Mouse (Mus musculus): ENCODE results near the gene Sorcs2.

Sorcs2 gene

GRCm38 (mm10) chr5:36115519-36115918, 282.4 kb downstream of the Sorcs2 start:
- no peak for DNase-seq

GRCm38 (mm10) chr5:36113696-36114095, 284.2 kb downstream of the Sorcs2 start:
- DNase-seq: no peak

DNA sequence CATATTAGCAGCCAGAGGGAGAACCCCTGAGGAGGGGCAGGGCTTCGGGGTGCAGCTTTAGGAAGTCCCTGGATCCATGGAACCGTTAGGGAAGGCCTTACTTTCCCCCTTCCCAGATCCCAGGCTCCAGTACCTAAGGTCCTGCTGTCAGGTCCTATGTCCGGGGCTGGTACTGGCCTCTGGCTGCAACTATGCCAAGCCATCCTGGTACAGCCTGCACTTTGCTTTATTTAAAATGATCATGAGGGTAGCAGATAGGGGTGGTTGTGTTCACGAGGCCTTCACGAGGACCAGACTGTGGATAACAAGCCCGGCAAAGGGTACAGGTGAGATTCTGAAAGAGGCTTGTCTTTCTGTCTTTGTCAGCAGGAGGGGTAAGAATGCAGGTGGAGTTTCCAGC, 285.2 kb downstream of the Sorcs2 start:
- no peak for DNase-seq

DNA sequence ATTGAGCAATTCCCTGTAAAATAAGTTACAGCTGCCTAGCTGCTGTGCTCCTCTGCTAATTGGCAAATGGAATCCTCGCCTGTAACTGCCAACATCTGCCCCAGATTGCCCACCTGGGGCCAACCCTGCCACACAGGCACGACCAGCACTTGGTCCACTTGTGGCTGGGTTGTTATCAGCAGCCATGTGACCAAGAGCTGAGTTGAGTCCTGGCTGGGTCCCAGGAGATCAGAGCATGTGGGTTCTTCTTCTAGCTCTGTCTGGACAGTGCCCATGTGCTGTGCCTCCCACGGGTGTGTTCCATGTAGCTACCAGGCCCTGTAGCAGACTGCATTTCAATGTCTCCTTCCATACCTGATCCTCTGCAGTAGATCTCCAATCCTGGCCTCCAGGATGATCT, 286.4 kb downstream of the Sorcs2 start:
- no peak for DNase-seq

- no peak for DNase-seq
Measured at GRCm38 (mm10) chr5:36108339-36108887, 289.5 kb downstream of the Sorcs2 start.

- DNase-seq: no peak
Measured at GRCm38 (mm10) chr5:36103483-36103882, 294.5 kb downstream of the Sorcs2 start.

GRCm38 (mm10) chr5:36101129-36101528, 296.8 kb downstream of the Sorcs2 start:
- peak; percentile 9 to 42 for DNase-seq

- no peak for DNase-seq
Measured at GRCm38 (mm10) chr5:36100488-36100887, 297.5 kb downstream of the Sorcs2 start.

DNA sequence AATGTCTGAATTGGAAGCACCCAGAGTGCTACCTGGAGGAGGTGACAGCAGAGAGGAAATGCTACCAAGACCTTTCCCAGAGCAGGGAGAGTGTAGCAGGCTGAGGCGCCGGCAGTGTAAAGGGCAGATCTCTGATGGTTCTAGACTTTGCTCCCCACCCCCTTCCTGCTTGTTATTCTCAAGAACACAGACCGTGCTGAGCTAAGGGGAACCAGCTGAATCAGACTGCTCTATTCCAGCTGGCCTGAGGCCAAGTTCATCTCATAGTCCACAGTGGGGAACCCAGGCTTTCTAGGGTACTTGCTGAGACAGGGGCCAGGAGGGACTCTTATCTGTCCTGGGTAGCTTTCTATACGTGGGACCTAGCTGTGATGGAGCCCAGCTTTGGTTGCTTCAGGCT, 298.3 kb downstream of the Sorcs2 start:
- peak; percentile 89 to 91 for DNase-seq

DNA sequence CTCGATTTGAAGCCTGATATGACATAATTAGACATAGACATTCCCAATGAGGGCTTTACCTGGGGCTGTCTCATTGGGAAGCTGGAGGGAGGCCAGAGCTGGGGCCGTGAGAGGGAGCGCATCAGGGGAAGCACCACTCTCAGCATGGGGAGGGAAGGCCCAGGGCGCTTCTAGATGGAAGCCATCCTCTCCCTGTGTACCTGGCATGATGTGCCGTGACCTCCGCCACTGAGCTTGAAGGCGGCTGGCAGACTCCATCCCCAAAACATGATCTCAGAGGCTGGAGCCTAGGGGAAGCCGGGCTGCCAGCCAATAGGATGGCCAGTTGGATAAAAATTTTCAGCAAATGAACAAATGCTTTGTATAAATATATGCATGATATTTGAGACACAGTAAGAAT, 301.9 kb downstream of the Sorcs2 start:
- DNase-seq: no peak

DNA sequence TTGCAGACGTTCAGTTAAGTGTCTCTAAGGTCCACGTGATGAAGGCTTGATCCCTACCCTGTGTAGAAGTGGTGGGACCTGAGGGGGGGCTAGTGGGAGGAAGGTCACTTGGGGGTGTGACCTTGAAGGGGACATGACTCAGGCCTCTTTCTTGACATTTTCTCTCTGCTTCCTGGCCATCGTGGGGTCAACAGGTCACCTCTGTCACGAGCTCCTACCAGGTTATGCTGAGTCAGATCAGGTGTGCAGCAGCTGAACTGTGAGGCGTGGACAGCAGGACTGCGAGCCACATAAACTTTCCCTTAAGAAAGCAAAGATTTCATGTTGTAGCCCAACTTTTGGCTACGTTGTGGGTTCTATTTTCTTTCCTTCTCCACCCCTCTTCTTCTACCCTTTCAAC, 307.9 kb downstream of the Sorcs2 start:
- peak; percentile 66 to 80 for DNase-seq

DNA sequence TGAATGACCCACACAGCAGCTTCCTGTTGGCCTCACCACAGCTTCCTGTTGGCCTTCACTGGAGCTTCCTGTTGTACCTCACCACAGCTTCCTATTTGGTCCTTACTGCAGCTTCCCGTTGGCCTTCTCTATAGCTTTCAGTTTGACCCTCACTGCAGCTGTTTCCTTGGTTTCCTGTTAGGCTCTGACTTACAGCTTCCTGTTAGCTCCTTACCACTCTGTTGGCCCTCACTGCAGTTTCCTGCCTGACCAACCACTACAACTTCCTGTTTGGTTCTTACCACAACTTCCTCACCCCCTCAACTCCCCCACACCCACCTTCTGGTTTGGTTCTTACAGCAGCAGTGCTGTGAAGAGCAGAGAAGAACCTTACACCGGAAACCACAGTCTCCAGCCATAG, 308.7 kb downstream of the Sorcs2 start:
- no peak for DNase-seq

- no peak for DNase-seq
Measured at GRCm38 (mm10) chr5:36086931-36087330, 311.0 kb downstream of the Sorcs2 start.

DNA sequence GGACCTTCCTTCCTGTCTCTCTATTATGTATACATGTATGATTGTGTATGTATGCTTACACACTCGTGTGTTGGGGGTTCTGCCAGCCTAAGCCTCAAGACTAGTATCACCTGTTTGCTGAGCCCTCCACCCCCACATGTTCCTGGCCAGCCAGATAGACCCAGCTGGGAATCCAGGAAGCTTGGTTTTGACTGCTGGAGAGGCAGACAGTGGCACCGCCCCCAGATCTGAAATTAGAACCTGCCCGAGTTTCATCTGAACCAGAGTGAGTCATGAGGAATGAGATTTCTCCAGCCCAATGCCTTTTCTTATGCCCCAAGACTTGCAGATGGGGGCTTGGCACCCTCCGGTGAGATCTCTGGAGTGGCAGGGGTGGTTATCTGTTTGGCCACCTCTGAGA, 312.3 kb downstream of the Sorcs2 start:
- no peak for DNase-seq

- DNase-seq: peak; percentile 44 to 77
Measured at GRCm38 (mm10) chr5:36083869-36084565, 313.9 kb downstream of the Sorcs2 start.

DNA sequence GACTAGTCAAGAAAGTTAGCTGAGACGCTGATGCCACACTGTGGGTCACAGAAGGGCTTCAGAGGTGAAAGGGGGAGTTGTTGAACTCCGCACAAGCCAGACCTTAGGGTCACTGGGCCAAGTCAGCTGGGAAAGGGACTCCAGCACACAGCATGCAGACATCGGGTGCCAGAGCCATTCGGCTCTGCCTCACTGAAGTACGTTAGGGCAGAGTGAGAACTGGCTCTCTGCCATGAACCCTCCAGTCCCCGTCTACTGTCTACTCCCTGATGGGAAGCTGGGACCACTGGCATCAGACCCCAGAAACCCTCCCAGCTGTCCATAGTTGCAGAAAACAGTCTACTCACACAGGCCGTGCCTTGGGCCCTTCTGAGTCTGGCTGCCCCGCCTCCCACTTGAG, 316.9 kb downstream of the Sorcs2 start:
- no peak for DNase-seq

DNA sequence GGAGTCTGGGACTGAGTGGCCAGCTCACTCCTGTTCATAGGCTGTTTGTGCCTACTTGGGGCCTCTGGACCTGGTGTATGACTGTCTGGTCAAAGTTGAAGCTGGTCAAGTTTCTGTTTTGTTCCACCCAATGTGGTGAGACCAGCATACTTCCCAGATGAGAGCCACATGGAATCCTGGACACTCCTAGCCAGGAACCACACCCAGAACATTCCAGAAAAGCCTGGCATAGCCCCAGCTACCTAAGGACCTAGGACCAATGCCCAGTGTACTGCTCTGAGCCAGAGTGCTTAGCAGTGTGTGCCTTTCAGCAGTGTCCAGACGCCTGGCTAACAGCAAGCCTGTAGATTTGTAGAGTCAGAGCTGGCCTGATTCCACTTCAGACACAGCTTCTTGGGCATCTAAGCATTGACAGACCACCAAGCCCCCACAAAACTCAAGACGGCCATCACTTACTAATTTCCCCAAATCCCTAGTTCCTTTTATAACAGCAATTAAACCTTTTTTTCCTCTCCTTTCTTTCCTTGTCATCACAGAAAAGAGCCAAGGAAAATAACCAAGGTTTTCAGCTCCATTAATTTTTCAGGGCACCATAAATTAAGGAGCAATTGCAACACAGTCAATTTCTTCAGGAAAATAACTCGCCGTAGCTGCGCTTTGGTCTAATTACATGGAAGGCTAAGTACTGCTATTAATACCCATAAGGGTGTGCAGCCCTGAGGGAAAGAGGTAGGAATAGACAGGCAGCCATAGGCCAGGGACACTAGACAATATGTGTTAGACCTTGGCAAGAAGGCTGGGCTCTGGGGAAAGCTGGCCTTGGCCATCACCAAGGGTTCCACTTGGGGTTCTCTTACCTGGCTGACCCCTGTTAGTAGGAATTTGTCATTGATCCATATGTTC, 322.5 kb downstream of the Sorcs2 start:
- DNase-seq: peak; percentile 71 to 82

DNA sequence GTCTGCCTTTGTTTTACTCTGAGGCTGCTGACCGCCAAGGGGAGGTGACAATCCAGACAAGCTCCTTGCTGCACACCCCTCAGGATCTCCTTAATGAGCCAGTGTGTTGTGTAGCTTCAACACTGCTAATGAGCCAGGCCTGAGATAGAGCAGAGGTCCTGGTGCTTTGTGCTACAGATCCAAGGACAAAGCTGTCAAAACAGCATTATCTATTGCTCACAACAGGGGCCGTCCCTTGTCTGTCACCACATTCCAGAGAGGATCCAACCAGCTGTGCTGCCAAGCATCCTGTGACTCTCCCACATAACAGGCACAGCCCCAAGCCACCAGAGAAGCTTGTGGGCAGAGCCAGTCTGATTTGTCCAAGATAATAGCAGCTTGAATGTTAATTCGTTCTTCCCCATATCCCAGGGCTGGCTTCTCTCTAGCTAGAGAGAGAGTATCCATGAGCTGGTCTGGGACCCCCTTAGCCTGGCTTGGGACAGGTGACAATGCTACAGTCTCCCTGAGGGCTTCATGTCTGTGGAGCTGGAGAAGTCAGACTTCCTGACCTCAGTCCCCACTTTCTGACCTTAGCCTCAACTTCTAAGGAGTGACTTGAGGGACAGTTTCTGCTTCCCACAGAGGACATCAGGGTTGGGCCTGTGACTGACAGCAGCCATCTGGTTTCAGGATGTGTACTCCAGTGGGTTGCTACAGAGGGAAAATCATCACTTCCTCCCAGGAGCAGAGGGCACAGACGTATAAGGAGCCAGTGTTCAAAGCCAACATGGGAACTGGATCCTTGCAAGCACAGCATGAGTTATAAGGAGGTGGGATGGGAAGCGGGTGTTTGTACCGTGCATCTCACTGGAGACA, 328.2 kb downstream of the Sorcs2 start:
- no peak for DNase-seq

DNA sequence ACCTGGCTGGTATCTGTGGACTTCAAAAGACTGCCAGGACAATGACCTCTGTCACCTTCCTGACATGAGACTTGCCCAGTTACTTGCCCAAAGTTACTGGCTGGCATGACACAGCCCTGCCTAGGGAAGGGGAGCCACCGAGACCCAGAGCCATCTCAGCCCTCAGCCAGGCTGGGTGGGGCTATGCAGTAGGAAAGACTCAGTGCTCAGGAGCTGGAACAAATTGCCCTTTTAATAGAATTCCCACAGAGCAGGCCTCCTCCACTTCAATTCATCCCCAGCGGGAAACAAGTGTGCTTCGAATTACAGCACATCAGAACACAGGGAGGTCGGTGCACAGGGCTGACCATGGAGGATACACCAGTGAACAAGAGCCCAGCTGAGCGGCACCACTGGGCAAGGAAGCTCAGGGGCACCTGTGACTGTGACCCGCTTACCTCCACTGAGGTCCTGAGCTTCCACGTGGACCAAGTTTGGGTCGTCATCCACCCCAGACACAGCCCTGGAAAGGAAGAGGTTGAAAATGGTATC, 330.2 kb downstream of the Sorcs2 start:
- DNase-seq: no peak

DNA sequence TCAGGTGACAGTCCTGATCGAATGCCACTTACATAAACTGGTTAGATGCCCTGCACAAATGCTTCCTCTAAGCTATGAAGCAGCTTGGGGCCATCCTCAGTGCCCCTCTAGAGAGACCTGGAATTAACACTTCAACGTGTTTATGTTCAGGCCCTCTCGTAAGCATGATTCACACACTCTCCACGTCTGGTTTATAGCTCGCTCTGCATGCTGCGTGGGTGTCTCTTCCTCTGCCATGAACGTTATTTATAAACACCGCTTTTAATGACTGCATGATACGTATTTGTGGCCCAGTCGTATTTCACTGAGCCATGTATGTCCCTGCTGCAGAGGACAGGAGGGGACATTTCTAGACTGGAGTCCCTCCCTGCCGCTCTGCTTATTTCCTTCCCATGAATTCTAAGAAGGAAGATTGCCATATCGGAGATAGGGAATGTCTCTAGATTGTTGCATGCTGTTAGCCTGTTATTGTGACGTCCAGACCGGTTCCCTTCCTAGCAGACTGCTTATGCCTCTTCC, 340.1 kb downstream of the Sorcs2 start:
- no peak for DNase-seq

DNA sequence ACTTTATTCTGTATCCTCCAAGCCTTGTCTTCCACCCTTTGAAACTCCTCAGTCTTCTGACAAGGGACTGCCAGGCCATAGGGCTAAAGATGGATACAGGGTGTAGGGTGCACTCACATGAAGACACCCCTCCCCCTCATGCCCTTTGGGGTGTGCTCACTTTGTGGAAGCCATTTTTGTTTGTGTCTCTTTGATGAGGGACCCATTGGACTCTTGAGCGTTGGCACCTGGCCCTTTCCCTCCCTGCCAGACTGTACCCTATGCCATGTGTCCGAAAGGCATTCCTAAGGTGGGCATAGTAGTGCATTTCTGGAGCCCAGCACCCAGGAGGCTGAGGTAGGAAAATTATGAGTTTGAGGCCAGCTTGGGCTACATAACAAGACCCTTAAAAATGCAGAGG, 341.0 kb downstream of the Sorcs2 start:
- DNase-seq: no peak

DNA sequence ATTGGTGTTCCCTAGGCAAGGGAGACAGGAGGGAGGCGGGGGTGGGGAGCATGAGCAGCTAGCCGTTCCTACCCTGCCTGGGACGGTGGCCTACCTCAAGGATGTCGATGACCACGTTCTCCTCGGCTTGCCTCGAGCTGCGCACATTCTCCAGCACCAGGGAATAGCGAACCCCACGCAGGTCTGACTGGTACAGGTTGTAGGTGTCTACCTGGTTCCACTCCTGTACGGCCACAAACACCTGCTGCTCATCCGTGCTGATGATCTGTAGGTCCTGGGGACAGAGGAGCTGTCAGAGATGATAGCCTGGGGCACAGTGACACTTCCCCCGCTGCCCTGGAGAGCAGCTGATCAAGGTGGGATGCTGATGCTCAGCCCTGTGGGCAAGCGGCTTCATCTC, 342.1 kb downstream of the Sorcs2 start:
- DNase-seq: no peak
